Mouse (Mus musculus) liver, embryonic 13.5 days (tissue): ENCODE measurements around the gene Prr5. TPM values are rescaled to one million over a fixed set of nuclear protein-coding genes. Genes with fewer than 3 reads are reported as not detected.
A peak's percentile ranks its signal among the peaks of the same experiment; 100 is the strongest.

Experiments
- ATAC-seq: fragments of 200-750 bp; cut with Nextera tagmentation; 2 replicates; pipeline ENCODE4 v1.8.0; 2017; ENCODE audit warnings: low read depth, mild to moderate bottlenecking, moderate number of reproducible peaks, moderate library complexity
- DNase-seq: peaks from one replicate; pipeline ENCODE4 v3.0.0; 2022
- H3K27ac ChIP-seq: fragments of 300-500 bp; sonication (generic); 2 replicates; pipeline ENCODE4 v1.5.1; 2015; ENCODE audit warnings: moderate library complexity, mild to moderate bottlenecking, inconsistent platforms
- H3K27me3 ChIP-seq: fragments of 300-500 bp; sonication (generic); 2 replicates; pipeline ENCODE4 v1.6.1; 2015; ENCODE audit warnings: mild to moderate bottlenecking, inconsistent platforms
- H3K36me3 ChIP-seq: fragments of 300-500 bp; sonication (generic); 2 replicates; pipeline ENCODE4 v1.6.1; 2015; ENCODE audit warnings: mild to moderate bottlenecking, inconsistent platforms
- H3K4me1 ChIP-seq: fragments of 300-500 bp; sonication (generic); replicated peaks from 2 replicates; pipeline ENCODE4 v1.6.1; 2015; ENCODE audit warnings: inconsistent platforms
- H3K4me2 ChIP-seq: fragments of 300-500 bp; sonication (generic); 2 replicates; pipeline ENCODE4 v1.6.1; 2015; ENCODE audit warnings: inconsistent platforms, mild to moderate bottlenecking, moderate library complexity
- H3K4me3 ChIP-seq: fragments of 300-500 bp; sonication (generic); replicated peaks from 2 replicates; pipeline ENCODE4 v1.5.1; 2015; ENCODE audit warnings: mild to moderate bottlenecking, inconsistent platforms
- H3K9ac ChIP-seq: fragments of 300-500 bp; sonication (generic); 2 replicates; pipeline ENCODE4 v1.6.1; 2015; ENCODE audit warnings: mild to moderate bottlenecking, inconsistent platforms
- H3K9me3 ChIP-seq: fragments of 300-500 bp; sonication (generic); replicated peaks from 2 replicates; pipeline ENCODE4 v1.6.1; 2016; ENCODE audit warnings: inconsistent platforms
- WGBS: fragments of 180-500 bp; shearing (Covaris S2); methylation state at CpG from one replicate; pipeline ENCODE4 v1.1.7; 2015; ENCODE audit not compliant: insufficient replicate concordance; 5-methylcytosine and 5-hydroxymethylcytosine counted together
- polyA plus RNA-seq: library from polyadenylated mRNA; unstranded; fragments of >200 nt; fragmentation: Nextera tagmentation; extraction: Ambion mirVana; gene quantifications from 2 replicates; pipeline ENCODE4 v1.2.1, GENCODE M21; 2015

Prr5 gene
- polyA plus RNA-seq, 1 experiment from 2014 or later, result 7.6 TPM

- ATAC-seq, result no peak
- peaks cover 26% of the 10 kb centered on the region for H3K4me1 ChIP-seq
These were observed 2.2 kb downstream of the Prr5 start for GRCm38 (mm10) chr15:84671401-84672307.

GRCm38 (mm10) chr15:84672308-84672615 is 2.8 kb downstream of the Prr5 start:
- Histone ChIP-seq H3K4me3 (no peak overlapping the region), H3K4me1 (peaks cover 26% of the 10 kb centered on the region), H3K27ac (no peak overlapping the region), H3K36me3 (no peaks in the 10 kb centered on the region), H3K9me3 (no peaks in the 10 kb centered on the region), H3K4me2 (no peak overlapping the region), H3K9ac (no peak overlapping the region), H3K27me3 (no peaks in the 10 kb centered on the region)
- DNase-seq (no peak), ATAC-seq (no peak)
- 52% methylated on average over 4 of the region's 4 CpGs for WGBS

More at GRCm38 (mm10) chr15:84671401-84672307, 2.2 kb downstream of the Prr5 start:
- no peak for DNase-seq
- Histone ChIP-seq H3K9ac (no peak overlapping the region), H3K9me3 (no peaks in the 10 kb centered on the region), H3K4me3 (no peak overlapping the region), H3K36me3 (no peaks in the 10 kb centered on the region), H3K27me3 (no peaks in the 10 kb centered on the region), H3K4me2 (no peak overlapping the region), H3K27ac (no peak overlapping the region)
- 38% methylated on average over 9 of the region's 9 CpGs for WGBS

- Histone ChIP-seq H3K4me3 (no peak overlapping the region), H3K4me2 (no peak overlapping the region), H3K9ac (no peak overlapping the region)
These were observed 3.2 kb downstream of the Prr5 start for GRCm38 (mm10) chr15:84672616-84673015.

GRCm38 (mm10) chr15:84674329-84675067 is 5.1 kb downstream of the Prr5 start:
- 66% methylated on average over 11 of the region's 11 CpGs for WGBS
- H3K4me3 ChIP-seq, result no peak overlapping the region
- ATAC-seq, result no peak

More at GRCm38 (mm10) chr15:84672616-84673015, 3.2 kb downstream of the Prr5 start:
- WGBS, result 63% methylated on average over 3 of the region's 3 CpGs
- Histone ChIP-seq H3K36me3 (no peaks in the 10 kb centered on the region), H3K27me3 (no peaks in the 10 kb centered on the region), H3K9me3 (no peaks in the 10 kb centered on the region), H3K27ac (no peak overlapping the region), H3K4me1 (peaks cover 26% of the 10 kb centered on the region)
- no peak for DNase-seq
- no peak for ATAC-seq

GRCm38 (mm10) chr15:84675317-84675716 is 5.9 kb downstream of the Prr5 start:
- 41% methylated on average over 8 of the region's 8 CpGs for WGBS

More at GRCm38 (mm10) chr15:84674329-84675067, 5.1 kb downstream of the Prr5 start:
- no peak overlapping the region for H3K9ac ChIP-seq
- H3K27ac ChIP-seq, result no peak overlapping the region; the same call in 1 of the 2 replicates
- H3K36me3 ChIP-seq, result no peaks in the 10 kb centered on the region
- DNase-seq, result no peak
- no peaks in the 10 kb centered on the region for H3K27me3 ChIP-seq
- no peaks in the 10 kb centered on the region for H3K9me3 ChIP-seq
- H3K4me2 ChIP-seq, result no peak overlapping the region
- peaks cover 15% of the 10 kb centered on the region for H3K4me1 ChIP-seq

GRCm38 (mm10) chr15:84677943-84678342 is 8.5 kb downstream of the Prr5 start:
- Histone ChIP-seq H3K9ac (no peak overlapping the region), H3K4me2 (no peak overlapping the region), H3K4me3 (no peak overlapping the region), H3K4me1 (peaks cover 31% of the 10 kb centered on the region), H3K9me3 (no peaks in the 10 kb centered on the region), H3K27me3 (peaks cover 13% of the 10 kb centered on the region; the same call in 1 of the 2 replicates), H3K36me3 (no peaks in the 10 kb centered on the region), H3K27ac (no peak overlapping the region)
- DNase-seq (no peak), ATAC-seq (no peak)
- WGBS, result 41% methylated on average over 11 of the region's 11 CpGs

More at GRCm38 (mm10) chr15:84675317-84675716, 5.9 kb downstream of the Prr5 start:
- H3K4me2 ChIP-seq, result no peak overlapping the region
- H3K27me3 ChIP-seq, result no peaks in the 10 kb centered on the region
- H3K9me3 ChIP-seq, result no peaks in the 10 kb centered on the region
- DNase-seq (no peak), ATAC-seq (peak; percentile 52)
- H3K4me1 ChIP-seq, result peaks cover 18% of the 10 kb centered on the region
- H3K27ac ChIP-seq, result peak overlapping the region; percentile 27; the same call in 1 of the 2 replicates
- H3K9ac ChIP-seq, result no peak overlapping the region
- no peak overlapping the region for H3K4me3 ChIP-seq
- H3K36me3 ChIP-seq, result no peaks in the 10 kb centered on the region

GRCm38 (mm10) chr15:84679090-84679489 is 9.7 kb downstream of the Prr5 start:
- H3K4me1 ChIP-seq, result peaks cover 40% of the 10 kb centered on the region

GRCm38 (mm10) chr15:84679794-84680193 is 10.4 kb downstream of the Prr5 start:
- ATAC-seq, result no peak
- Histone ChIP-seq H3K4me2 (no peak overlapping the region), H3K27ac (no peak overlapping the region), H3K36me3 (no peaks in the 10 kb centered on the region), H3K27me3 (peaks cover 13% of the 10 kb centered on the region; the same call in 1 of the 2 replicates), H3K4me1 (peaks cover 43% of the 10 kb centered on the region), H3K9me3 (no peaks in the 10 kb centered on the region), H3K4me3 (no peak overlapping the region), H3K9ac (no peak overlapping the region)
- 60% methylated on average over 3 of the region's 3 CpGs for WGBS
- no peak for DNase-seq

More at GRCm38 (mm10) chr15:84679090-84679489, 9.7 kb downstream of the Prr5 start:
- no peak overlapping the region for H3K4me3 ChIP-seq
- no peak overlapping the region for H3K27ac ChIP-seq
- no peak overlapping the region for H3K4me2 ChIP-seq
- H3K27me3 ChIP-seq, result peaks cover 13% of the 10 kb centered on the region; the same call in 1 of the 2 replicates
- no peaks in the 10 kb centered on the region for H3K36me3 ChIP-seq
- no peaks in the 10 kb centered on the region for H3K9me3 ChIP-seq
- DNase-seq, result no peak
- WGBS, result 75% methylated on average over 4 of the region's 4 CpGs
- no peak overlapping the region for H3K9ac ChIP-seq
- ATAC-seq, result no peak

- H3K4me1 ChIP-seq, result peaks cover 36% of the 10 kb centered on the region
- no peaks in the 10 kb centered on the region for H3K36me3 ChIP-seq
- H3K4me2 ChIP-seq, result peak overlapping the region; percentile 78
- H3K9ac ChIP-seq, result peak overlapping the region; percentile 69
- peak overlapping the region; percentile 67 for H3K4me3 ChIP-seq
- WGBS, result under 1% methylated on average over 71 of the region's 77 CpGs
- H3K27ac ChIP-seq, result peak overlapping the region; percentile 58; the same call in 1 of the 2 replicates
- no peaks in the 10 kb centered on the region for H3K9me3 ChIP-seq
- ATAC-seq, result peak; percentile 71
- DNase-seq, result peak; percentile 65
- H3K27me3 ChIP-seq, result peaks cover 13% of the 10 kb centered on the region; the same call in 1 of the 2 replicates
These were observed 11.4 kb downstream of the Prr5 start for GRCm38 (mm10) chr15:84680545-84681454.

- DNase-seq, result no peak
- no peaks in the 10 kb centered on the region for H3K36me3 ChIP-seq
- peaks cover 41% of the 10 kb centered on the region for H3K4me1 ChIP-seq
- peak overlapping the region; percentile 78 for H3K4me2 ChIP-seq
- H3K9ac ChIP-seq, result peak overlapping the region; percentile 69
- H3K4me3 ChIP-seq, result peak overlapping the region; percentile 67
- 4% methylated on average over 23 of the region's 31 CpGs for WGBS
- H3K9me3 ChIP-seq, result no peaks in the 10 kb centered on the region
- H3K27me3 ChIP-seq, result peaks cover 13% of the 10 kb centered on the region; the same call in 1 of the 2 replicates
- ATAC-seq, result peak; percentile 16; the same call in 1 of the 2 replicates
- peak overlapping the region; percentile 34; the same call in 1 of the 2 replicates for H3K27ac ChIP-seq
These were observed 12.2 kb downstream of the Prr5 start for GRCm38 (mm10) chr15:84681455-84682193.
